Mouse (Mus musculus) testis, postnatal 10 days (tissue): ENCODE data around the gene Zmynd19.
"Not testable (repeated sequence)": the region's sequence is repeated elsewhere in the genome, so short reads cannot be mapped to it uniquely, and the experiment has no call there.

Experiments
- DNase-seq: peaks from one replicate; pipeline ENCODE4 v3.0.0; 2021; ENCODE audit warnings: low spot score

Gene Zmynd19

GRCm38 (mm10) chr2:24942092-24942491 is 7.5 kb upstream of the Zmynd19 start:
- no peak for DNase-seq

- DNase-seq = not testable (repeated sequence)
These were observed 5.3 kb upstream of the Zmynd19 start for GRCm38 (mm10) chr2:24944304-24944703.

DNA sequence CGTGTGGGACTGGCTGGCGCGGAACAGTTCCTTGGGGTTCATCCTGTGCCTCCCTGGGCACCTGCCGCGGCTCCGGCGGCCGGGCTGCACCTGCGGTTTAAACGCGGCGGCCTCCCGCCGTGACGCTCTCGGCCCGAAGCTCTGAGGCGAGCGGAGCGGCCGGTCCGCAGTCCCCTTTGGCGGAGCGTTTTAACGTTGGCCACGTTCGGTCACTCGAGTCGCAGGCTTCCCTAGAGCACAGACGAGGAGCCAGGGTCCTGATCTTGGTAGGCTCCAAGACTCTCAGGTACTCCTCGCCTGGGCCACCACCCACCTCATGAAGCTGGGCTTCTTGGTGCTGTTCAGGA is 570 bp downstream of the Zmynd19 start:
- DNase-seq = no peak

DNA sequence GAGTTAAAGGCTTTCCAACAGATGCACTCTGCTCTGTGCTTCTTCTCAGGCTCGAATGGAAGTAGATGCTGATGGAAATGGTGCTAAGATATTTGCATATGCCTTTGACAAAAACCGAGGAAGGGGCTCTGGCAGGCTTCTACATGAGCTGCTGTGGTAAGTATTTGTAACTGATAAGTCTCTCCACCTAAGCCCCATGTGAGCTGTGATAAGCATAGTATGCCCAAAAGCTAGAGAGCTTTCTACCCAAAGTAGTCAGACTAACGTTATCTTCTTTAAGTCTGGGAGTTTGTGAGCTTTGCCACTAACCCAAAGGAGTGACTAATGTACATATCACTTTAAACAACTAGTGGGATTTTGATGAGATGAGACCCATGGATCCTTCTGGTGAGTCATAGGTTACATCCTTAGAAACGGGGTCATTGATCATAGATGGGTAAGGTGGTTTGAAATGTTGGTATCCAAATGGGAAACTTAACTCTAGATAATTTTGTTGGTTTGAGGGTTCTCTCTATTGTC is 3.0 kb downstream of the Zmynd19 start:
- DNase-seq = no peak

DNA sequence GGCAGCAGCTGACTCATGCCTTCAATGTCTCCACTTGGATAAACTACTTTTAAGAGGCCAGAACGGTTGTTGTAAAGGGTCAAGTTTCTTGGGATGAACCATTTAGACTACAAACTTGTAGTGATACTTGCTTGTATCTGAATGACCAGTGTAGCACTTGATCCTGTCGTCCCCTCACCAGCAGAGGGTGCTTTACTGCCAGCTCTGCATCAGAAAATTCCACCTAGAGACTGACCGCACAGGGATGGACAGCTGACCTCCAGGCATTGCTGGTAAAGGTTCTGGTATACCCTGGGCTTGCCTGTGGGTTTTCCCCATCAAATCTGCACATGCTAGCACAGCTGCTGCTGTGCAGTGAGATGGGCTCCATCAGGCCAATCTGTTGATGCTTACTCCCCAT is 11.3 kb downstream of the Zmynd19 start:
- peak; percentile 56 for DNase-seq

- DNase-seq = peak; percentile 91
These were observed 12.9 kb downstream of the Zmynd19 start, which contains the start of gene Dph7 for GRCm38 (mm10) chr2:24962304-24963000. TSS of gene Dph7 (plus strand) at chr2:24962400.

DNA sequence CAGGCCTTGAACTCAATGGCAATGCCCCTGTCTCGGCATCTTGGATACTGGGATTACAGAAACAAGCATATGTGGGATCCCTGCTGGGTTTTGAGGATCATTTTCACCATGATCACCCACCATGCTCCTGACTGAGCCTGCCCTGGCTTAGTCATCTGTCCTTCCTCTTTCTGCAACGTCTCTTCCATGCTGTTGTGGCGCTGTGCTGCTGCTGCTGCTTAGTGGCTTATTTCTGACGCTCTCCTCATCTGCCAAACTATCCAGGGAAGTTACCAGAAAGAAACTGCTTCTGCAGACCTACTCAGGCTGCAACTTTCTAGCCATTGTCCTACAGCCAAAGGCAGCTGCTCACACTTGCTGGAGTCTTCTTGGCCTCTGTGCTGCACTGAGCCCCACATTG is 20.8 kb downstream of the Zmynd19 start:
- no peak for DNase-seq

GRCm38 (mm10) chr2:24974452-24974851 is 24.9 kb downstream of the Zmynd19 start:
- peak; percentile 48 for DNase-seq

DNA sequence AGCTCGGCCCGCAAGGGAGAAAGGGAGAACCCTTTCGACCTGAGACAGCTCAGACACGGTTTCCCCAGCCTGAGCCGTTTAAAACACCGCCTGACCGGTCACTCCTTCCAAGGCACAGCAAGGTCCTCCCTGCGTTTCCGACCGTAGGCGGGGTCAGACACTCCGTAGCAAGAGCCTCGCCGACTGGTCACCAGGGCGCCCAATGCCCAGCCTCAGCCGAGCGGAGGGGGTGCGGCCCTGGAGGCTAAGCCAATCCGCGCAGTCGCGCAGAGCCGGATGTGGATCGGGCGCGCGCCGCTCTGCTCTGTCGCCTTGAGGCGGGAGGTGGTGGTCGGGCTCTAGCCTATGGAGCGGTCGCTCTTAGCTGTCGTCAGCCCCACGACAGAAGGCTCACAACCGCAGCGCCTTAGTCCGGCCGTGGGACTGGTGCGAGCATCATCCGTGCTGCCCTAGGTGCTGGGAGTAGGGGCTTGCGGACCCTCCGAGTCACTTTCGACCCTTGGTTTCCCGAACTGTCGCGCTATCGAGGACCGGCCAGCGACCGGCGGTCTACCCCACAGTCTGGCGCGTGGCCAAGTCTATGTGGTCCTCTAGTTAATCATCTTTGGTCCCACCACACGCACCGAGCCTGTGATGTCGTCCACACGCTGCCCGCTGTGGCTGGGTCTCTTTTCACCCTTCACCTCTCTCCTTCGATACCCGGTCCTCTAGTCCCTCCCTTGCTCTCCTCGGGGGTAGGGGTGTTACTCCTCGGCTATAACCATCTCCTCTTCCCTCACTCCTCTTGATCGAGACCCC is 25.5 kb downstream of the Zmynd19 start, which contains the start of gene Mrpl41:
TSS of gene Mrpl41 (minus strand) at position 193 of the 798 bp plus-strand sequence.
- peak; percentile 95 for DNase-seq

DNA sequence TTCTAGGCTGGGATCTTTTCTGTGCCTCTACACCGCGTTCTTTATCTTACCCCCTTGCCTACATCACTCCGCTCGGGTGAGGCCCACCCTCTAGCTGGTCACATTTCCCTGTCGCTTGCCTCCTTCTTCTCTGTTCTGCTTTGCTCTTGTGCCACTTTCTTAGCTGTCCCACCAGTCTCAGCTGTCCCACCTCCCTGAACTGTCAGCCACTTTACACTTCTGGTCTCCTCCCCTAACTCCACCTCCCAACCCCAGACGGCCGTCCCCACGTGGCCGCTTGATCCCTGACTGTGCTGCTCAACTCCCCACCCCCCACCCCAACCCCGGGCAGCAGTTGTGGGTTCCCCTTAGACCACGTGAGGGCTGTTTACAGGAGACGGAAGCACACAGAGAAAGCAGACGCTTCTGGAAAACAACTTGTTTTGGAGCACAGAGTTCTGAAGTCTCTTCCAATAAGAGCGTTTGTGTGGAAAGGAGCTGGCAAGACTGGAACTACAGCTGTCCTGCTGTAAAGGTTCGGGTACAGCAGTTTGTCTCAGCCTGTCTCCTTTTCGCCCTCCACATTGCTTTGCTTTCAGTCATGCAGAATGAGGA is 26.2 kb downstream of the Zmynd19 start, which contains the start of gene Pnpla7:
TSS of gene Pnpla7 (plus strand) at position 330 of the 594 bp plus-strand sequence.
- peak; percentile 73 for DNase-seq

- DNase-seq = no peak
These were observed 27.4 kb downstream of the Zmynd19 start for GRCm38 (mm10) chr2:24976960-24977359.

DNA sequence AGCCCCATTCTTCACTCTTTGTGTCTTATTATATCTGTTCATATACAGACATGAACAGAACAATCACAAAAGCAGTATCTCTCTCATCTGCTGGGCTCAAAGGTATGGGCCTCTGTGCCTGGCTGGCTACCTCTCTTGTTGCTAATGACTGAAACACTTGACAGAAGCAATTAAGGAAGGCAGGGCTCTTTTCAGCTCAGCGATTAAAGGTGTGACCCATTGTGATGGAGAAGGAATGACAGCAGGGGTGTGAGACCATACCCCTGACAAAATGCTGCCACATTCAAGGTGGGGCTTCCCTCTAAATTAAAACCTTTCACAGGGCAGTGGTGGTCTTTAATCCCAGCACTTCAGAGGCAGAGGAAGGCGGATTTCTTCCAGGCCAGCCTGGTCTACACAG is 38.2 kb downstream of the Zmynd19 start:
- no peak for DNase-seq

DNA sequence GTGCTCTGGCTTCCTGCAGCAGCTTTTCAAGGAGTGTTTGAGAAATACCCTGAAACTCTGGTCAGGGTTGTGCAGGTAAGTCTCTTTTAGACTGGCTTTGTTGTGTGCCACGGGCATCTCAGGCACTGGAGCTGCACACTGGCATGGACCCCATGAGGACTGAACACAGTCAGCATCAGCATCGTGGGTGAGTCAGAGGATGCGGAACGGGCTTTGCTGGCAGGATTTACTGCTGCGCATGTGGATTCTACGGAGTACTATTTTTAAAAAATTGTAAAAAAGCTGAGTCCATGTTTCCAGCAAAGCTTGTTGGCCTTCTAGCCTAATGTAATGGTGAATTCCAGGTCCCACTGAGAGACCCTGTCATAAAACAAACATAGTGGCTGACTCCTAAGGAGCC is 45.7 kb downstream of the Zmynd19 start:
- no peak for DNase-seq

- no peak for DNase-seq
These were observed 46.9 kb downstream of the Zmynd19 start for GRCm38 (mm10) chr2:24996471-24996870.

DNA sequence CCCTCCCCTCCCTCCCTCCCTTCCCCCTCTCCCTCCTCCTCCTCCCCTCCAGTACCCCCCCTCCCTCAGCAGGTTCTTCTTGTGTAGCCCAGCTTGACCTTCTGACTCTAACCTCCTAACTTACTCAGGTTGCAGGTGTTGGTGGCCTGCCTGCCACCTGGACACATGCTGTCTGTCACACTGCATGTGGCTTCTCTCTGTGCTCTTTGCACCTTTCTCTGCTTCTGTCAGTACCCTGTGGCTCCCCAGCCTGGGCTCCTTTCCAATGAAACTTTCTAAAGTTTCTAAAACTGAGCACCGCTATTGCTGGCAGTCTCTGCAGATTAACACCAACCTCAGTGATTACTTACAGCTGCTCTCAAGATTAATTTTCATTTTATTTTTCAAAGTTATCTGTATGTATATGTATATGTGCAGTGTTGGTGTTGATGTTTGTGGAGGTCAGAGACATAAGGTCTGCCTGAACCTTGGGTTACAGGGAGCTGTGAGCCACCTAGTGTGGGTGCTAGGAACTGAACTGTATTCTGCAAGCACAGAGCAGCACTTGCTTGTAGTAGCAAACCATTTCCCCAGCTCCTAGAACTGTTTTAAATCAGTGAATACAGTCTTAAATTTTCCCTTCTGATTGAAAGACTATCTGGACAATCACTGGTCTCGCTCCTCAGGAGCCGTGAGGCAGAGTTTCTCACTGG is 51.1 kb downstream of the Zmynd19 start:
- DNase-seq = peak; percentile 65

DNA sequence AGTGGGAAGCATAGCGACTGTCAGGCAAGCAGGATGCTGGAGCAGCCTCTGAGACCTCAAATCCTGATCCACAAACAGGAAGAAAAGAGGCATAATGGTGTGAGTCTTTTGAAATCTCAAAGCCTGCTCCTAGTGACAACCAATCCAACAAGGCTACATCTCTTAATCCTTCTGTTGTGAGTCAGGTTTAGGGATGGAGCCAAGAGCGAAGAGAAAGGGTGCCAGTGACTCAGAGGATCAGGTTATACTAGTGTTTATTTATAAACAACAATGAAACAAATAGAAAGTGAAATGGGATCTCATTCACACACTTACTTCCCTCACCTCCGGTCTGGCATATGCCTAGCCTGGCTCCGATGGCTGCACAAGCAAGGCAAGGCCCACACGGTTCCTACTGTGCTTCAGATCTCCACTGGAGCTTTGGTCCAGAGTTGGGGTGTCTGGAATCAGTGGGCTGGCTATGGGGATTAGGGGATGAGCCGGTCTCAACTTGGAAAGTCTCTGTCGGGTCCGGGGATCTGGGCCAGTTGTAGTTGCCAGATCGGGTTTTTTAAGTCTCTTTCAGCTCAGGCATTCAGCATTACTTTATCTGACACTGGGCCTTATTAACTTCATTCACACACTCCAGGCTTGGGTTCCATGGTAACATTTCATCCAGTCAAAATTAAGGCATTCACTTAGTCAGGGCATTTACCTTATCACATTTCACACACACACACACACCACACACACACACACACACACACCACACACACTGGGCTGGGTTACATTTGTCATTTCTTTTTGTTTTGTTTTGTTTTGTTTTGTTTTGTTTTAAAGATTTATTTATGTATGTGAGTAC is 54.6 kb downstream of the Zmynd19 start:
- DNase-seq = no peak

GRCm38 (mm10) chr2:25006767-25007166 is 57.2 kb downstream of the Zmynd19 start:
- no peak for DNase-seq

DNA sequence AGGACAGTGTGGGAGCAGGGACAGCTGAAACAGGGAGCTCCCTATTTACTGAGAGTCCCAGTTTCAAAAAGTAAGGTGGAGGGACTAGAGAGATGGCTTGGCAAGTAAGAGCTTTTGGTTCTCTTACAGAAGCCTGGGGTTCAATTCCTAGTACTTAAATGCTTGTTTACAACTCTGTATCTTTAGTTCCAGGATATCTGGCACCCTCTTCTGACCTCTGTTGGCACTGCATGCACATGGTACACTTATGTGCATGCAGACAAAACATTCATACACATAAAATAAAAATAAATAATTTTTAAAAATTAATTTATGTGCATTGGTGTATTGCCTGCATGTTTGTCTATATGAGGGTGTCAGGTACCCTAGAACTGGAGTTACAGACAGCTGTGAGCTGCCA is 58.7 kb downstream of the Zmynd19 start:
- DNase-seq = no peak
